Mouse (Mus musculus): ENCODE measurements around the gene Tceanc2.

The Tceanc2 gene

GRCm38 (mm10) chr4:107084343-107084742 lies 94.6 kb downstream of the Tceanc2 start:
- no peak for DNase-seq (ENCODE audit: low read depth, low spot score)
